Mouse (Mus musculus) spleen, postnatal 4 days (tissue): ENCODE measurements around the gene Grm8.
"Not testable (repeated sequence)": the region's sequence is repeated elsewhere in the genome, so short reads cannot be mapped to it uniquely, and the experiment has no call there.

ENCODE experiments used
- DNase-seq, 2 experiments: peaks; one replicate each; pipeline ENCODE4 v3.0.0; 2022; ENCODE audit warnings: low spot score in 2 of 2

Grm8 gene

GRCm38 (mm10) chr6:27887922-27888321, 247.1 kb downstream of the Grm8 start:
- DNase-seq: no peak

- no peak for DNase-seq
Measured at GRCm38 (mm10) chr6:27885786-27886185, 249.2 kb downstream of the Grm8 start.

- no peak for DNase-seq
Measured at GRCm38 (mm10) chr6:27849644-27850043, 285.3 kb downstream of the Grm8 start.

GRCm38 (mm10) chr6:27836159-27836558, 298.8 kb downstream of the Grm8 start:
- DNase-seq: no peak

- not testable (repeated sequence) for DNase-seq
Measured at GRCm38 (mm10) chr6:27819735-27820134, 315.2 kb downstream of the Grm8 start.

GRCm38 (mm10) chr6:27812789-27813188, 322.2 kb downstream of the Grm8 start:
- no peak for DNase-seq

- DNase-seq: no peak
Measured at GRCm38 (mm10) chr6:27809996-27810395, 325.0 kb downstream of the Grm8 start.

- no peak for DNase-seq
Measured at GRCm38 (mm10) chr6:27806741-27807140, 328.2 kb downstream of the Grm8 start.

GRCm38 (mm10) chr6:27800881-27801572, 334.0 kb downstream of the Grm8 start:
- no peak for DNase-seq

- no peak for DNase-seq
Measured at GRCm38 (mm10) chr6:27798735-27799134, 336.2 kb downstream of the Grm8 start.

GRCm38 (mm10) chr6:27789566-27789965, 345.4 kb downstream of the Grm8 start:
- DNase-seq: no peak

- no peak for DNase-seq
Measured at GRCm38 (mm10) chr6:27789151-27789550, 345.8 kb downstream of the Grm8 start.

GRCm38 (mm10) chr6:27782251-27782650, 352.7 kb downstream of the Grm8 start:
- DNase-seq: no peak

- DNase-seq: no peak
Measured at GRCm38 (mm10) chr6:27781371-27781770, 353.6 kb downstream of the Grm8 start.

- DNase-seq: no peak
Measured at GRCm38 (mm10) chr6:27775646-27776271, 359.2 kb downstream of the Grm8 start.

GRCm38 (mm10) chr6:27762061-27762460, 372.9 kb downstream of the Grm8 start:
- no peak for DNase-seq

GRCm38 (mm10) chr6:27753290-27753829, 381.6 kb downstream of the Grm8 start:
- no peak for DNase-seq

- no peak for DNase-seq
Measured at GRCm38 (mm10) chr6:27746493-27746892, 388.5 kb downstream of the Grm8 start.

GRCm38 (mm10) chr6:27745693-27746451, 389.1 kb downstream of the Grm8 start:
- DNase-seq: no peak

- DNase-seq: no peak
Measured at GRCm38 (mm10) chr6:27689382-27689781, 445.6 kb downstream of the Grm8 start.

GRCm38 (mm10) chr6:27661747-27662435, 473.1 kb downstream of the Grm8 start:
- DNase-seq: no peak

GRCm38 (mm10) chr6:27657520-27657919, 477.5 kb downstream of the Grm8 start:
- peak in 1 of 2 experiments; percentile 13 for DNase-seq
